Mouse (Mus musculus): ENCODE data around the gene St6galnac5.

DNA sequence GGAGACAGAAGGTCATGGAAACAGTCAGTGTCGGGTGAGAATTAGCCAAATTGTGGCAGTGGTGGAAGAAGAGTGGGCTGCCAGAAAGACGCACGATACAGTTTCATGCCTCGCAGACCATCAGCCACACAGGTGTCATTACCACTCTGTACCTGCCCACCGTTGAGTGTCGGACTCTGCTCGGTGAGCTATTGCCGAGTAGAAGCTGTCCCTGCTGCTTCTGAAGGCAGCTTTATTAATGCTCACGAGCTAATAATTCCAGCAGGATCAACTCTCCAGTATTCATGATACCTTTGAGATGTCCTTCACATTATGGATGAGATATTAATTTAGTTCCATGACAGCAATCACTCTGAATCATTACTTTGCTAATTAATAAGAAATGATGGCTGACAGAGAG is 150.1 kb downstream of the St6galnac5 start:
- TF ChIP-seq POLR2A (IDR thresholded peaks at IDR 0.05; ENCODE audit: insufficient read depth, low read depth, low read length) = no peak
- no peak for TF ChIP-seq CTCF (IDR thresholded peaks at IDR 0.05; ENCODE audit: insufficient read depth, low read depth, low read length)
